Mouse (Mus musculus) ES-Bruce4 (cell line): ENCODE data around the gene Rpl22. TPM values are rescaled to one million over a fixed set of nuclear protein-coding genes. Genes with fewer than 3 reads are reported as not detected.

Experiments
- H3K27ac ChIP-seq: 2 replicates; pipeline ENCODE4 v1.5.1; 2012; ENCODE audit warnings: low read length, inconsistent platforms; ENCODE audit not compliant: insufficient read depth
- H3K27me3 ChIP-seq: 2 replicates; pipeline ENCODE4 v1.6.1; 2012; ENCODE audit warnings: mild to moderate bottlenecking, low read length, inconsistent platforms; ENCODE audit not compliant: control insufficient read depth, poor library complexity, insufficient read depth, severe bottlenecking
- H3K36me3 ChIP-seq: 2 replicates; pipeline ENCODE4 v1.6.1; 2012; ENCODE audit warnings: inconsistent platforms, mild to moderate bottlenecking, low read length, moderate library complexity; ENCODE audit not compliant: control insufficient read depth, poor library complexity, insufficient read depth, severe bottlenecking
- H3K4me1 ChIP-seq: one replicate; pipeline ENCODE4 v1.8.1; 2011; ENCODE audit warnings: low read length; ENCODE audit not compliant: control insufficient read depth, insufficient read depth
- H3K4me3 ChIP-seq: 2 replicates; pipeline ENCODE4 v1.5.1; 2011; ENCODE audit warnings: low read depth, mild to moderate bottlenecking, low read length
- H3K9ac ChIP-seq: 2 replicates; pipeline ENCODE4 v1.6.1; 2012; ENCODE audit warnings: low read depth, mild to moderate bottlenecking, inconsistent platforms; ENCODE audit not compliant: poor library complexity, severe bottlenecking
- H3K9me3 ChIP-seq: replicated peaks from 2 replicates; pipeline ENCODE4 v1.6.1; 2012; ENCODE audit warnings: mild to moderate bottlenecking, low read length, inconsistent platforms; ENCODE audit not compliant: control insufficient read depth, poor library complexity, insufficient read depth, severe bottlenecking
- CTCF ChIP-seq: IDR thresholded peaks from one replicate; pipeline ENCODE4 v1.8.1; 2011; ENCODE audit warnings: low read depth, low read length
- EP300 ChIP-seq: IDR thresholded peaks from 2 replicates; pipeline ENCODE4 v1.6.1; 2011; ENCODE audit warnings: low read depth, low read length; ENCODE audit not compliant: insufficient read depth
- POLR2A ChIP-seq: IDR thresholded peaks from one replicate; pipeline ENCODE4 v1.8.1; 2011; ENCODE audit warnings: low read length; ENCODE audit not compliant: insufficient read depth
- polyA plus RNA-seq: library from polyadenylated mRNA; stranded (reverse); fragments of >200 nt; gene quantifications from 2 replicates; pipeline ENCODE4 v1.2.4, GENCODE M21; 2011; ENCODE audit warnings: low read depth; ENCODE audit not compliant: missing spikeins, insufficient read depth, insufficient read length

The Rpl22 gene
- polyA plus RNA-seq, 1 experiment = 1,978 TPM

- peak overlapping the region; percentile 74 for H3K27ac ChIP-seq
- peaks cover 6% of the 10 kb centered on the region for H3K4me1 ChIP-seq
- TF ChIP-seq POLR2A = peak; percentile 17
- TF ChIP-seq EP300 = no peak
- peaks cover 23% of the 10 kb centered on the region for H3K36me3 ChIP-seq
- no peaks in the 10 kb centered on the region for H3K27me3 ChIP-seq
- peak overlapping the region; percentile 79 for H3K4me3 ChIP-seq
- H3K9me3 ChIP-seq = no peaks in the 10 kb centered on the region
- H3K9ac ChIP-seq = peak overlapping the region; percentile 93
Observed at GRCm38 (mm10) chr4:152324641-152325562, 640 bp upstream of the Rpl22 start.

GRCm38 (mm10) chr4:152326543-152326942 is 1.0 kb downstream of the Rpl22 start:
- Histone ChIP-seq H3K4me1 (peaks cover 10% of the 10 kb centered on the region), H3K9me3 (no peaks in the 10 kb centered on the region), H3K4me3 (peak overlapping the region; percentile 93), H3K36me3 (peaks cover 39% of the 10 kb centered on the region), H3K27me3 (no peaks in the 10 kb centered on the region), H3K9ac (peak overlapping the region; percentile 93), H3K27ac (peak overlapping the region; percentile 40)
- TF ChIP-seq POLR2A (no peak), CTCF (no peak), EP300 (no peak)

GRCm38 (mm10) chr4:152328691-152329090 is 3.1 kb downstream of the Rpl22 start:
- peaks cover 58% of the 10 kb centered on the region for H3K36me3 ChIP-seq
- no peak for TF ChIP-seq POLR2A
- peak; percentile 79 for TF ChIP-seq CTCF
- no peaks in the 10 kb centered on the region for H3K9me3 ChIP-seq
- H3K4me3 ChIP-seq = no peak overlapping the region
- H3K4me1 ChIP-seq = peaks cover 8% of the 10 kb centered on the region
- no peaks in the 10 kb centered on the region for H3K27me3 ChIP-seq
- no peak overlapping the region for H3K27ac ChIP-seq
- peak overlapping the region; percentile 30 for H3K9ac ChIP-seq

GRCm38 (mm10) chr4:152332952-152333351 is 7.4 kb downstream of the Rpl22 start:
- H3K27ac ChIP-seq = 0 out of 2 replicates have a peak overlapping the region, but pooled peaks have one; percentile 16
- no peaks in the 10 kb centered on the region for H3K27me3 ChIP-seq
- no peaks in the 10 kb centered on the region for H3K9me3 ChIP-seq
- peaks cover 8% of the 10 kb centered on the region for H3K4me1 ChIP-seq
- H3K9ac ChIP-seq = no peak overlapping the region
- H3K36me3 ChIP-seq = peaks cover 56% of the 10 kb centered on the region
- no peak overlapping the region for H3K4me3 ChIP-seq
- no peak for TF ChIP-seq POLR2A
- no peak for TF ChIP-seq EP300
- peak; percentile 100 for TF ChIP-seq CTCF

DNA sequence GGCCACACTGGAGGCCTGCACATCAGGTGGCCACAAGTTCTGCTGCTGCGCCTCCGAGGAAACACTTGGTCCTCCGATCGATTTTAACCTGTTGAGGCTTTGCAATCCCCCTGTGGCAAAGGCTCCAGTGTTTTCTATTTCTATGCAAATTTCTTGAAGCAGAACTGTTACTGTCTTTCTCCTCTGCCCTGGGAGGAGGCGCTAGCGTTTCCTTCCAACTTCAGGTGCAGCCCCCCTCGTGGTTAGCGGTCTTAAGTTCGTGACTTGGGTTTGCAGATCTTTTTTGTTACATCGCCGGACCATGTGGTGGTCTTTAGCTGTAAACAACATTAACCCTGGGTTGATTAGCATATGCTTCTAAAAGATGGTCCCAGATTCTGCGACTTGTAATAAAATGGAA is 8.0 kb downstream of the Rpl22 start:
- TF ChIP-seq CTCF = no peak
- no peak for TF ChIP-seq POLR2A
- TF ChIP-seq EP300 = no peak
- Histone ChIP-seq H3K36me3 (peaks cover 53% of the 10 kb centered on the region), H3K9me3 (no peaks in the 10 kb centered on the region), H3K4me3 (no peak overlapping the region), H3K4me1 (peaks cover 8% of the 10 kb centered on the region), H3K27ac (no peak overlapping the region), H3K9ac (no peak overlapping the region), H3K27me3 (no peaks in the 10 kb centered on the region)

DNA sequence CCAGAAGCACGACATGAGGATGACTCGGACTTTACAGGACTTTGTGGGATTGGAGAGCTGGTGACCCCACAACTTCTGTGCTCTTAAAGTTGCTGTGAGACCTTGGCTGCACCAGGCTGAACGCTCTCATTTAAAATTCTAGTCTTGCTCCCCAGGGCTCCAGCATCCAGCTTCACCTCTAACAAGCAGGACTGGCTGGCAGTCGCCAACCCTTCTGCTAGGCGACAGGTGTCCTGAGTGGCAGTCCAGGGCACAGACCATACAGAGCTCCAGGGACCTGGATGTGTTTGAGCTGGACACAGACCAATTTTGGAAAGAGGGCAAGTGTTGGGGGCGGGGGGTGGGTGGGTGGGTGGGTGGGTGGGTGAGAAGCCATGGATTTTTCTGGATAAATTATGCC is 12.2 kb downstream of the Rpl22 start:
- Histone ChIP-seq H3K9me3 (no peaks in the 10 kb centered on the region), H3K27ac (no peak overlapping the region), H3K4me1 (peaks cover 11% of the 10 kb centered on the region), H3K9ac (no peak overlapping the region), H3K36me3 (peaks cover 13% of the 10 kb centered on the region; the same call in 1 of the 2 replicates), H3K4me3 (no peak overlapping the region), H3K27me3 (peaks cover 7% of the 10 kb centered on the region)
- no peak for TF ChIP-seq EP300
- no peak for TF ChIP-seq POLR2A
- no peak for TF ChIP-seq CTCF
